Mouse (Mus musculus) thymus, adult 2 months (tissue): ENCODE measurements at regions not wholly inside any gene's neighbourhood (a gene's known extent, or its start where the extent isn't known, plus 50 kb on each side); places are given as distances from the start of the nearest gene placed in this dataset.

Experiments used
- CTCF ChIP-seq: fragments of 200-500 bp; IDR thresholded peaks from 2 replicates; pipeline ENCODE4 v1.5.1; 2012; ENCODE audit warnings: mild to moderate bottlenecking, control low read depth, low read length, moderate library complexity, borderline replicate concordance; ENCODE audit not compliant: control insufficient read depth, poor library complexity, insufficient read depth; ENCODE audit errors: extremely low read depth
- POLR2A ChIP-seq: fragments of 200-500 bp; IDR thresholded peaks from 2 replicates; pipeline ENCODE4 v1.6.1; 2012; ENCODE audit warnings: mild to moderate bottlenecking, low read length, control low read depth, moderate library complexity; ENCODE audit not compliant: control insufficient read depth, poor library complexity, insufficient read depth; ENCODE audit errors: extremely low read depth

- no peak for TF ChIP-seq POLR2A
- no peak for TF ChIP-seq CTCF
These were observed 171.1 kb upstream of the Arglu1 start for GRCm38 (mm10) chr8:8861331-8861940.
